Mouse (Mus musculus) embryonic fibroblast, embryonic 13.5 days (primary cell): Measurements from ENCODE around the gene Bcar3.

ENCODE experiments used
- CTCF ChIP-seq: IDR thresholded peaks from 2 replicates; pipeline ENCODE4 v1.5.1; 2011; ENCODE audit warnings: mild to moderate bottlenecking, control low read depth, low read length, moderate library complexity, borderline replicate concordance; ENCODE audit not compliant: insufficient read depth
- POLR2A ChIP-seq: IDR thresholded peaks from 2 replicates; pipeline ENCODE4 v1.6.1; 2011; ENCODE audit warnings: low read depth, mild to moderate bottlenecking, control low read depth, low read length, moderate library complexity

DNA sequence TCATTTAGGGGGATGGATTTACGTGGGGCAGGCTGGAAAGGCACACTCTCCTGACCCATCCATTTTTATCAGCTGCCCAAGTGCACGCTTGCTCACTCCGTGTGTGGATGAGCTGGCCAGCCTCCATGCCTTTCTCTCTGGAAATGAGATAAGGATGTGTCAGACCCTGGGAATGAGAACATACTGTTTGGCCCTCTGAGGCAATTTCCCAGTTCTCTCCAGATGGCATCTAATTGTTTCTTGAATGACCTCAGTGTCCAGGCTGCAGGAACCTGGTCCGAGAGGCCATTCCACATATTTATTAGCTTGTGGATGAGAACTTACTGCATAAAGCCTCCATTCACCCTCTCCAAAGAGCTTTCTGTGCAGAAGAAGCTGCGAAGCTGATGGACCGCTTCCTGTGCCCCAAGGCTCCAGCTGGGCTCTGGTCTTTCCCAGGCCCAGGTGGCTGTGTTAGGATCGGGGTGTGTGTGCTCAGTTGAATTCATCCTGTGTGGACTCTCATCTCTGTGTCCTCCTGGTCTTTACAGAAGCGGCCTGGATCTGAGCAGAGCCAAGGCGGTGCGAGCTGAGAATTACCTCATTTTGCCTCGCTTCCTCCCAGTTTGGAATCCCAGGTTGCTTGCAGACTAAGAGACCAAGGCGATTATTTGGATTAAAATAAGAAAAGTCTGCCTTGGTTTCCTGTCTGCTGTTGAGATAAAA, 177.2 kb downstream of the Bcar3 start:
- no peak for TF ChIP-seq POLR2A
- no peak for TF ChIP-seq CTCF
